Mouse (Mus musculus) colon, adult 2 months (tissue): ENCODE results near the gene Tet2. TPM values are rescaled to one million over a fixed set of nuclear protein-coding genes. Genes with fewer than 3 reads are reported as not detected.

Source experiments
- polyA plus RNA-seq: library from polyadenylated mRNA; depleted of rRNA; stranded (reverse); fragments of >200 nt; gene quantifications from 2 replicates; pipeline ENCODE4 v1.2.3, GENCODE M21; 2012; rRNA removed

Gene Tet2
- 7.6 and 11.4 TPM in 2 replicates for polyA plus RNA-seq

DNA sequence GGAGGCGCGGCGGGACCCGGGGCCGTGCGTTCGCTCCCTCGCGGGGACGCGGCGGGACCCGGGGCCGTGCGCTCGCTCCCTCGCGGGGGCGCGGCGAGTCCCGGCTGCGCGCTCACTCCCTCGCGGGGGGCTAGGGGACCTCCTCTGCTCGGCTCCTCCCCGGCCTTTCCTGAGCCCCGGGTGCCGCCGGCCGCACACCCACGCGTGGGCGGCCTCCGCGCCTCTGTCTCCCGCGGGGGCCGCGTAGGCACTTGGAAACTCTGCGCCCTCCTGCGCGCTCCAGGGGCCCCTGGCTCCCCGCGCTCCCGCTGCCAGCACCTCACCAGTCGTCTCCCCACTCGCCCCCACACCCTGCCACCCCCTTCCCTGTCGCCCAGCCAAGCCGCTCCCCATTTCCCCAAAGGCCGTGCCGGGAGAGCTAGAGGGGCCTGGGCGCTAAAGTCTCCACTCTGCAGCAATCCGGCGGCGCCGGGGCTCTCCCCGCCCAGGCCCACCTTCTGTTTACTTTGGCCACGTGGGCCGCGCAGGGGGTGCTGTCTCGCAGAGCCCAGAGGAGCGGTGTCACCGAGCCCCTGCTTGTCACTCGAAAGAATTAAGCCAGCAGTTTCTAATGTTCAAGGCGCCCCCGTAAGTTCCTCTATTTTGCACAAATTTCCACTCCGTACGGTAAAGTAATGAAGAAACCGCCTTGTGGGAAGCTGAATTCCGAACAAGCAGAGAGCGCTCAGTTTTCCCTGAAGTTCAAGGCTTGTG is at the start of gene Tet2:
TSS of gene Tet2 (minus strand) at position 589 of the 753 bp plus-strand sequence.

Other genes with a start within 250 kb of the Tet2 start
- 97.3 and 112 TPM in 2 replicates for gene Ppa2, start 235.0 kb downstream of the Tet2 start, polyA plus RNA-seq